Mouse (Mus musculus): ENCODE data around the gene AI597479. TPM values are rescaled to one million over a fixed set of nuclear protein-coding genes. Genes with fewer than 3 reads are reported as not detected.
"Not testable (repeated sequence)": the region's sequence is repeated elsewhere in the genome, so short reads cannot be mapped to it uniquely, and the experiment has no call there.

Gene AI597479
- polyA plus RNA-seq, 1 experiment = 5.0 TPM

- no peak for TF ChIP-seq POLR2A (IDR thresholded peaks at IDR 0.05; ENCODE audit: low read depth, low read length)
- TF ChIP-seq CTCF (conservative IDR thresholded peaks at IDR 0.05; ENCODE audit: insufficient read depth, insufficient read length, low read depth, low read length) = no peak
- WGBS = 96% methylated on average over 2 of the region's 2 CpGs
- H3K36me3 ChIP-seq (ENCODE audit: control insufficient read depth, insufficient read depth, low read length) = no peaks in the 10 kb centered on the region; the same call in 1 of the 2 replicates
Observed at GRCm38 (mm10) chr1:43122616-43123015, 24.1 kb downstream of the AI597479 start.

GRCm38 (mm10) chr1:43124726-43125125, 26.2 kb downstream of the AI597479 start:
- no peak for DNase-seq
- Histone ChIP-seq H3K4me1 (ENCODE audit: control insufficient read depth, insufficient read depth, low read length) (no peaks in the 10 kb centered on the region), H3K27ac (ENCODE audit: insufficient read depth, low read depth, low read length) (no peak overlapping the region), H3K27me3 (replicated peaks; ENCODE audit: control insufficient read depth, insufficient read depth, low read length) (no peaks in the 10 kb centered on the region), H3K4me3 (ENCODE audit: insufficient read depth, low read depth, low read length) (no peak overlapping the region), H3K36me3 (ENCODE audit: control insufficient read depth, insufficient read depth, low read length) (no peaks in the 10 kb centered on the region; the same call in 1 of the 2 replicates)
- TF ChIP-seq CTCF (conservative IDR thresholded peaks at IDR 0.05; ENCODE audit: insufficient read depth, insufficient read length, low read depth, low read length) = no peak
- no peak for TF ChIP-seq POLR2A (IDR thresholded peaks at IDR 0.05; ENCODE audit: low read depth, low read length)
- WGBS = 70% methylated on average over 4 of the region's 4 CpGs

More at GRCm38 (mm10) chr1:43122616-43123015, 24.1 kb downstream of the AI597479 start:
- H3K4me3 ChIP-seq (ENCODE audit: insufficient read depth, low read depth, low read length) = no peak overlapping the region
- peaks cover 2% of the 10 kb centered on the region; the same call in 1 of the 2 replicates for H3K4me1 ChIP-seq (ENCODE audit: control insufficient read depth, insufficient read depth, low read length)
- no peaks in the 10 kb centered on the region for H3K27me3 ChIP-seq (replicated peaks; ENCODE audit: control insufficient read depth, insufficient read depth, low read length)
- no peak for DNase-seq
- H3K27ac ChIP-seq (ENCODE audit: insufficient read depth, low read depth, low read length) = no peak overlapping the region

- no peak overlapping the region for H3K4me3 ChIP-seq (ENCODE audit: insufficient read depth, low read depth, low read length)
- DNase-seq = no peak
- TF ChIP-seq POLR2A (IDR thresholded peaks at IDR 0.05; ENCODE audit: low read depth, low read length) (no peak), CTCF (conservative IDR thresholded peaks at IDR 0.05; ENCODE audit: insufficient read depth, insufficient read length, low read depth, low read length) (no peak)
- H3K27ac ChIP-seq (ENCODE audit: insufficient read depth, low read depth, low read length) = no peak overlapping the region
- H3K27me3 ChIP-seq (replicated peaks; ENCODE audit: control insufficient read depth, insufficient read depth, low read length) = no peaks in the 10 kb centered on the region
- no peaks in the 10 kb centered on the region for H3K36me3 ChIP-seq (ENCODE audit: control insufficient read depth, insufficient read depth, low read length)
- no peaks in the 10 kb centered on the region for H3K4me1 ChIP-seq (ENCODE audit: control insufficient read depth, insufficient read depth, low read length)
Observed at GRCm38 (mm10) chr1:43127196-43127595, 28.7 kb downstream of the AI597479 start.

GRCm38 (mm10) chr1:43127820-43128610, 29.5 kb downstream of the AI597479 start:
- no peak for DNase-seq
- Histone ChIP-seq H3K27me3 (replicated peaks; ENCODE audit: control insufficient read depth, insufficient read depth, low read length) (no peaks in the 10 kb centered on the region), H3K36me3 (ENCODE audit: control insufficient read depth, insufficient read depth, low read length) (no peaks in the 10 kb centered on the region), H3K27ac (ENCODE audit: insufficient read depth, low read depth, low read length) (no peak overlapping the region), H3K4me3 (ENCODE audit: insufficient read depth, low read depth, low read length) (no peak overlapping the region), H3K4me1 (ENCODE audit: control insufficient read depth, insufficient read depth, low read length) (no peaks in the 10 kb centered on the region)
- 74% methylated on average over 8 of the region's 8 CpGs for WGBS
- TF ChIP-seq POLR2A (IDR thresholded peaks at IDR 0.05; ENCODE audit: low read depth, low read length) (no peak), CTCF (conservative IDR thresholded peaks at IDR 0.05; ENCODE audit: insufficient read depth, insufficient read length, low read depth, low read length) (no peak)

- Histone ChIP-seq H3K27ac (ENCODE audit: insufficient read depth, low read depth, low read length) (no peak overlapping the region), H3K4me3 (ENCODE audit: insufficient read depth, low read depth, low read length) (no peak overlapping the region), H3K36me3 (ENCODE audit: control insufficient read depth, insufficient read depth, low read length) (no peaks in the 10 kb centered on the region), H3K27me3 (replicated peaks; ENCODE audit: control insufficient read depth, insufficient read depth, low read length) (no peaks in the 10 kb centered on the region), H3K4me1 (ENCODE audit: control insufficient read depth, insufficient read depth, low read length) (no peaks in the 10 kb centered on the region)
- DNase-seq = no peak
- WGBS = 87% methylated on average over 5 of the region's 5 CpGs
- TF ChIP-seq CTCF (conservative IDR thresholded peaks at IDR 0.05; ENCODE audit: insufficient read depth, insufficient read length, low read depth, low read length) (no peak), POLR2A (IDR thresholded peaks at IDR 0.05; ENCODE audit: low read depth, low read length) (no peak)
Observed at GRCm38 (mm10) chr1:43130219-43130981, 31.9 kb downstream of the AI597479 start.

GRCm38 (mm10) chr1:43131591-43131990, 33.1 kb downstream of the AI597479 start:
- no peaks in the 10 kb centered on the region for H3K27me3 ChIP-seq (replicated peaks; ENCODE audit: control insufficient read depth, insufficient read depth, low read length)
- 93% methylated on average over 9 of the region's 9 CpGs for WGBS
- H3K36me3 ChIP-seq (ENCODE audit: control insufficient read depth, insufficient read depth, low read length) = no peaks in the 10 kb centered on the region
- DNase-seq = no peak
- H3K4me1 ChIP-seq (ENCODE audit: control insufficient read depth, insufficient read depth, low read length) = no peaks in the 10 kb centered on the region
- no peak overlapping the region for H3K4me3 ChIP-seq (ENCODE audit: insufficient read depth, low read depth, low read length)
- no peak overlapping the region for H3K27ac ChIP-seq (ENCODE audit: insufficient read depth, low read depth, low read length)
- TF ChIP-seq CTCF (conservative IDR thresholded peaks at IDR 0.05; ENCODE audit: insufficient read depth, insufficient read length, low read depth, low read length) (no peak), POLR2A (IDR thresholded peaks at IDR 0.05; ENCODE audit: low read depth, low read length) (no peak)

- H3K27me3 ChIP-seq (replicated peaks; ENCODE audit: control insufficient read depth, insufficient read depth, low read length); H3K27ac ChIP-seq (ENCODE audit: insufficient read depth, low read depth, low read length); H3K4me1 ChIP-seq (ENCODE audit: control insufficient read depth, insufficient read depth, low read length); H3K36me3 ChIP-seq (ENCODE audit: control insufficient read depth, insufficient read depth, low read length); H3K4me3 ChIP-seq (ENCODE audit: insufficient read depth, low read depth, low read length); DNase-seq: not testable (repeated sequence)
- 94% methylated on average over 2 of the region's 2 CpGs for WGBS
Observed at GRCm38 (mm10) chr1:43136488-43137029, 38.0 kb downstream of the AI597479 start.

All from kidney, adult 2 months (tissue).